Mouse (Mus musculus): ENCODE results near the gene Gpr37l1.
A peak's percentile ranks its signal among the peaks of the same experiment; 100 is the strongest.

Gene Gpr37l1

GRCm38 (mm10) chr1:135181880-135182623 is 14.6 kb upstream of the Gpr37l1 start:
- DNase-seq (ENCODE audit: low read depth): no peak

GRCm38 (mm10) chr1:135181275-135181674 is 13.8 kb upstream of the Gpr37l1 start:
- DNase-seq (ENCODE audit: low read depth): no peak

- DNase-seq (ENCODE audit: low read depth): no peak
These were observed 13.3 kb upstream of the Gpr37l1 start for GRCm38 (mm10) chr1:135180830-135181229.

DNA sequence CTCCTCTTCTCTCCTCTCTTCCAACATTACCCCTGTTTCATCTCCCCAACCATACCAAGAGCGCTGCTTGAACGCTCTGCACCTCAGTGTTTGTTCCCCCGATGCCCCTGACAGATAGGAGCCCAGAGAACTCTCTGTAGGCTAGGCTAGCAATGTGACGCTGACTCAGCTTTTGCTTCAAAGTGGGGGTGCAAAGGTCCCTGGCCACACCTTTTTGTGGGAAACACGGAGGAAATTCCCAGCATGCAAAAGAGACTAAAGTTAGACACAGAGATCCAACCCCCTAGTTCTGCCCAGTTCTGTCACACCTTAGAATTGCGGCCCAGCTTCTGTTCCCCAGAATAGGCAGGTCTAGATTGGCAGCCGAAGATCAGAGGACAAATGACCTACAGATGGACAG is 11.4 kb upstream of the Gpr37l1 start:
- no peak for DNase-seq (ENCODE audit: low read depth)

DNA sequence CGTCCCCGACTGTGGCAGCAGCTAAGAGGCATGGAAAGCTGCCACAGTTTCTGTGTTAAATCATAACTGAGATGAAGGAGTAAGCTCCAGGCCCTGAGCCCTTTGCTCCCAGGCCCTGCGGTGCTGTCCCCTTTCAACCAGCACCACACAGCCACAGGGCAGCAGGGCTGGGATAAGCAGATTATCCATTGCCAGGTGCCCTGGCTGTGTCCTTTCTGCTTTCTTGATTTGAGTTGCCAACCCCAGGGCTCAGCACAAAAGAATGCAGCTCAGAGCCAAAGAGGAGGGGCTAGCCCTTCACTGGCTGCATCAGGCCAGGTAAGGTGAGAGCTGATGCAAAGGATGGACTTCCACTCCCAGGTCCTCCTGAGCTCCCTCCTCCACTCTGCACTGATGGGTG is 10.2 kb upstream of the Gpr37l1 start:
- DNase-seq (ENCODE audit: low read depth): no peak

GRCm38 (mm10) chr1:135175176-135175575 is 7.7 kb upstream of the Gpr37l1 start:
- DNase-seq (ENCODE audit: low read depth): no peak

DNA sequence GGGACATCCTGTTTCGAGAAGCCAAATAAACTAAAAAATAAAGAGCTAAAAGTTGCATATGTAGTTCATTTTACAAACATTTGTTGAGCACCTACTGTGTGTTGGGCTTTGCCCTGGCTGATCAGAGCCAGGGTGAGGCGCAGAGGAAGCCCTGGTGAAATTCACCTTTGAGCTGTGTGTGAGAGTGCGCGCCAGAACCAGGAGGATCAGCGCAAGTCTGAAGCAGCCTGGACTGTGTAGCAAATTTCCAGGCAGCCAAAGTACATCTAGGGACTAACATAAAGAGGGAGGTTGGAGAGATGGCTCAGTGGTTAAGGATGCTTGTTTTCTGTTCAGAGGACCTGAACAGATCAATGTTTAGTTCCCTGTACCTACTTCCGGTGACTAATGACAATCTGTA is 5.8 kb upstream of the Gpr37l1 start:
- DNase-seq (ENCODE audit: low read depth): no peak

GRCm38 (mm10) chr1:135171984-135172383 is 4.5 kb upstream of the Gpr37l1 start:
- DNase-seq (ENCODE audit: low read depth): peak; percentile 46

- DNase-seq (ENCODE audit: low read depth): peak; percentile 28
These were observed 3.7 kb upstream of the Gpr37l1 start for GRCm38 (mm10) chr1:135171202-135171601.

- no peak for DNase-seq (ENCODE audit: low read depth)
These were observed 2.8 kb upstream of the Gpr37l1 start for GRCm38 (mm10) chr1:135170299-135170698.

- DNase-seq (ENCODE audit: low read depth): no peak
These were observed 2.2 kb upstream of the Gpr37l1 start for GRCm38 (mm10) chr1:135169556-135170224.

- DNase-seq (ENCODE audit: low read depth): no peak
These were observed 1.1 kb upstream of the Gpr37l1 start for GRCm38 (mm10) chr1:135168453-135169200.

- no peak for DNase-seq (ENCODE audit: low read depth)
These were observed 4.8 kb downstream of the Gpr37l1 start for GRCm38 (mm10) chr1:135162720-135163119.

GRCm38 (mm10) chr1:135160411-135161050 is 7.0 kb downstream of the Gpr37l1 start:
- DNase-seq (ENCODE audit: low read depth): no peak

DNA sequence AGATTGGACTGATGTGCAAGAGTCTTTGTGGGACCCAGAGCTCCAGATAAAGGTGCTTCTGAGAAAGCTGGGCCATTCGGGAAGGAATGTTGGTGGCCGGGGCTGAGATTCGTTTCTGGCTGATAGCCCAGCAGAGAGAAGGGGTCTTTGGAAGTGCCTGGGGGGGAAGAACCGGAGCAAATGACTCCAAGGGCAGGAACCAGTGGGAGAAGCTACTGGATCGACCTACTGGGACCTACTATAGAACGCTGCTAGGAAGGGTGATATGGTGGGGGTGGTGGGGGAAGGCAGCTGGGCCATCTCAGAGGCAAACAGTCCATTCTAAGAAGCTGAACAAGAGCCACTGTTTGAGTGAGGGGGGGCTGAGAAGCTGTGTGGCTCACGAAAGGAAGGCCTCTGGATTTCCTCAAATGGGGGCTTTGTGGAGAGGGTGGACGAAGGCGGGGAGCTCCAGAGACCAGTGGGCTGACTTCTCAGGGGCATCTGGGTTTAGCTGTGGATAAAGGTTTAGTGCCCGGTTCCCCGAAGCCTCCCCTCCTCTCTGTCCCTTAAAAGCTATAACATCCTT is 7.8 kb downstream of the Gpr37l1 start:
- DNase-seq (ENCODE audit: low read depth): no peak

DNA sequence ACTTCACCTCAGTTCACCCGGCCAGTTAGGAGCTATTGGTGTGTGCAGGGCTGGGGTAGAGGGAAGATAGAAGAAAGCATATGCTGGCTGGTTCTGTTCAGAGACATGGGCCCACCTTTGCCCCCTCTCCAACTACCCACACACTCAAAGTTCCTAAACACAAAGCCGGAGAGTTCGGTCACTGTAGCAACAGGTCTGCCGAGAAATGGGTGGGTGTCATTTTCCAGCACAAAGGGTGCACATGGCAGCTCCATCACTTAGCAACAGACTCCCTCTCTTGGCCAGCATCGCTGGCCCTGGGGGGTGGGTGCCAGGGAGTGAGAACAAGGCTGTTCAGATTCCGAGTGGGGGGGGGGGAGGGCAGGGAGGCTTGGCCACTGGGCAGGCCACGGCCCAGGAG is 8.4 kb downstream of the Gpr37l1 start:
- no peak for DNase-seq (ENCODE audit: low read depth)

DNA sequence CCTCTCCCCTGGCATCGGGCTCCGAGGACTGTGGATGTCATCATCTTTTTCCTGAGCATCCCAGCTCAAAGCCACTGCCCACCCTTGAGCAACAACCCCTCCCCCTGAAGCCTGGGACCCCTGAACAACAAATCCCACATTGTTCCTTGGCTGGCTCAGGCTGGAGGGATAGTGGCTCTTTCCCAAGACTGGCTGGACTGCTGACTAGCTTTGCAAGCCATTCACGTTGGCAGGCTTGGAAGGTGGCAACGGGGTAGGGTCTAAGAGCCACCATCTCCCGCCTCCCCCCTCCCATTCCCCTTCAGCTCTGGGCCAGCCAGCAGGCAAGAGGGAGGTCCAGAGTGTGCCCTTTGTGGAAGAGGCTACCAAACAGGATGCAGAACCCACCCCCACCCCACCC is 8.8 kb downstream of the Gpr37l1 start:
- DNase-seq (ENCODE audit: low read depth): no peak

- no peak for DNase-seq (ENCODE audit: low read depth)
These were observed 11.2 kb downstream of the Gpr37l1 start for GRCm38 (mm10) chr1:135156300-135156699.

- DNase-seq (ENCODE audit: low read depth): peak; percentile 84
These were observed 13.0 kb downstream of the Gpr37l1 start for GRCm38 (mm10) chr1:135154411-135154959.

- no peak for DNase-seq (ENCODE audit: low read depth)
These were observed 13.5 kb downstream of the Gpr37l1 start for GRCm38 (mm10) chr1:135154011-135154410.

GRCm38 (mm10) chr1:135148996-135149395 is 18.5 kb downstream of the Gpr37l1 start:
- no peak for DNase-seq (ENCODE audit: low read depth)

- no peak for DNase-seq (ENCODE audit: low read depth)
These were observed 19.0 kb downstream of the Gpr37l1 start for GRCm38 (mm10) chr1:135148476-135148875.
